Mouse (Mus musculus) adrenal gland (tissue): ENCODE data around the gene Cldn10.

Source experiments
- intact Hi-C: fragments of 180-260 bp; cut with DNase I; formaldehyde crosslinking; loops from one replicate; pipeline ENCODE4 v1.15.1; 2025

The Cldn10 gene

DNA sequence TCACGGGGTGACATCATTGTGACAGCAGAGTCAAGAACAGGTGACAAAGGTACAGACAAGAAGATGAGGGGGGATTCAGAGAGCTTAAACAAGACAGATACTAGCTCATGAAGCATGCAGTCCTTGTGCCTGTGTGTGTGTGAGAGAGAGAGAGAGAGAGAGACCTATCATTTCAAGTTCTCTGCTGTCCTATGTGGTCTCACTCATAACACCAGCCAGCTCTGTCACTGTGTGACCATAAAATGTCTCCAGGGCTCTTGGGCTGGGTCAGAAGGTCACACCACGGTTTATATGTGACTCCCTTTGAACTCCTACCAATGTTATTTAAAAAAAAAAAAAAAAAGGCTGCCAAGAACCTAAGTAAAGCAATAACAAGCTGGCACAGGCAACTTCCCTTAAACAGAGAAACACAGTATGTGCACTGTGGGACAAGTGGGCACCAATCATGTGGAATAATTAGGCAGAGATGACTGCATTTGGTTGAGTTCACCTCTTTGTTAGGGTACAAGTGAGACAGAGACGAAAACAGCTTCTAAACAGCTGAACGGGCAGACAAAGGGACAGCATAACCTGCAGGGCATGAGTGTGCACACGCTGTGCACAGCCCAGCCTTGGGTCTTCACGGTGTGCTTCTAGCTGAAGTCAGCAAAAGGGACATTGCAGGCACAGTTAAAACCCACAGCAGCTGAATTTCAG is 116.3 kb downstream of the Cldn10 start:
- intact Hi-C loops, result loop anchor here (5.0 kb wide), 1 partner anchor 82 kb away; no protein-coding TSS in a partner anchor

DNA sequence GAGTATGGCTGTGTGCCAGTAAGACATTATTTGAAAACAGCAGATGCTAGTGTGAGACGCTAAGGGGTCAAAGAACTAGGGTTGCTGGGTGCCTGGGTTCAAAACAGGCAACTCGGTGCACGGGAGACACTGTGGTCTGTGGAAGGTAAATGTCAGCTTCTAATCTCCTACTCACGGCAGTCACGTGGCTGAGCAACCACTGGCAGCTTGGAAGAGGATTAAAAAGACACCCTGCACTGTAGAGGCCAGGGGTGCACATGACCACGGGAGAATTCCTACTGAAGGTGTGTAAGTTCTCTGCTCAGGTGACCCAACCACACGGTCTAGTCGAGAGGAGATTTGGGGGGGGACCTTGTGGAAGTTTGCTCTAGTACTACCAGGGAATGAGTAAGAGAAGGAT is 119.9 kb downstream of the Cldn10 start:
- intact Hi-C loops, result no loop called here

- intact Hi-C loops, result loop anchor here (5.0 kb wide), 2 partner anchors 37 to 67 kb away; no protein-coding TSS in a partner anchor
Observed at GRCm38 (mm10) chr14:118909872-118910271, 122.2 kb downstream of the Cldn10 start.

DNA sequence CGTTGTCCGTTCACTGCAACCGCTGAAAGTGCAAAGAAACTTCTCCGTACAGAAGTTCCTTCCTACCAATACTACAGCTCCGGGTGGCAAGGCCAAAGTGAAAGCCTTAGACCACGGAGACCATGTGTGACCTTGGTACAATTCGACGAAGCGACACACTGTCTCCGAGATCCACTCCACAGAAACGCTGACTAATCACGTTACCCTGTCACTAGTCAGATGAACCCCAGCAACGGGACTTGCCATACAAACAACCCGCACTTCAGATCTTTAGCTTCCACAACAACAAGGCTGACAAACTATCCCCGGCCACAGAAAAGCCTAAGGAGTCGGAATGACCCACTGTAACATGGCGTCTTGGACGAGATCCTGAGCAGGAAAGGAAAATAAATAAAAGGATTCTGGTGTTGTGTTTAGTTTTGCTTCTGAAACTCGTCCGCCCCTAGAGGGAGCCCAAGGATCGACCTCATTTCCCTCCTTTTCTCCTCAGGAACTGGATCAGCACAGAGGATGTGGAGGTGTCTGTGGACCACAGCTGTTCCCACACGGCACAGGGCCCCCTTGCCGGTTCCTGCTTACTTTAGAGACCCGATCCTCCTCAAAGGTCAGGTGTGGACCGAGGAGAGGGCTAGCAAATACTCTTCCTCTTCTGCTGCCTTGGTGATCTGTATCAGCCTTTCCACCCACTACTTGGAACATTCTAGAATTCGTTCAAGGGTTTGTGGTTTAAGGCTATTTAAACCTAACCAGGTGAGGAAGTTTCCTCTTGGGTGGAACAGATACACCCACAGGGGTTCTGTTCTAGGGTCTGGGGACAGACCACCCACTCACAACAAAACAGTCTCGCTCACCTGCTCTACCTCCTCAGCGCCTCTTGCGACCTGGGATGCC is 122.9 kb downstream of the Cldn10 start:
- intact Hi-C loops, result loop anchor here (5.0 kb wide), 2 partner anchors 37 to 67 kb away; no protein-coding TSS in a partner anchor

GRCm38 (mm10) chr14:118911521-118911920 is 123.8 kb downstream of the Cldn10 start:
- intact Hi-C loops, result loop anchor here (5.0 kb wide), 2 partner anchors 36 to 66 kb away; no protein-coding TSS in a partner anchor

- intact Hi-C loops, result loop anchor here (5.0 kb wide), 2 partner anchors 34 to 64 kb away; no protein-coding TSS in a partner anchor
Observed at GRCm38 (mm10) chr14:118913651-118914050, 125.9 kb downstream of the Cldn10 start.

- intact Hi-C loops, result no loop called here
Observed at GRCm38 (mm10) chr14:118919025-118919424, 131.3 kb downstream of the Cldn10 start.

DNA sequence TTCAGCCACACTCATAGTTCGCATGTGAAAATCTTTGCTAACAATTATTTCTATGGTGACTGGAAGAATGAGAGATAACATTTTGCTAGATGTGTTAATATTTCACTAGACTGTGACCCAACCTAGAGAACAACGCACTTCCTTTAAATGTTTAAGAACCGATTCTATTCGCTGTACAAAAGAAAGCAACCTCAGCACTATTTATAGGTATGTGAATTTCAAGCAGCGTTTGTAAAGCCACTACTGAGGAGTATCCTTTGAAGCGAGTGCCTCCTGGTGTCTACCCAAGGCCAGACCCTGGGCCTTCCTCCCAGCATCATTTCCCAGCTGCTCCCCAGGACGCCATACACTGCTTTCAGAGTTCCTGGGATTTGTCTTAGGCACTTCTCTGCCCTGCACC is 132.9 kb downstream of the Cldn10 start:
- intact Hi-C loops, result no loop called here

- intact Hi-C loops, result no loop called here
Observed at GRCm38 (mm10) chr14:118922251-118922650, 134.5 kb downstream of the Cldn10 start.

- intact Hi-C loops, result no loop called here
Observed at GRCm38 (mm10) chr14:118922667-118923184, 135.0 kb downstream of the Cldn10 start.
